Mouse (Mus musculus) intestine, embryonic 15.5 days (tissue): ENCODE measurements around the gene Olfr675. TPM values are rescaled to one million over a fixed set of nuclear protein-coding genes. Genes with fewer than 3 reads are reported as not detected.
"Not testable (repeated sequence)": the region's sequence is repeated elsewhere in the genome, so short reads cannot be mapped to it uniquely, and the experiment has no call there.

Experiments used
- ATAC-seq: fragments of 200-750 bp; cut with Nextera tagmentation; 2 replicates; pipeline ENCODE4 v1.8.0; 2017; ENCODE audit warnings: moderate TSS enrichment, moderate library complexity
- H3K27ac ChIP-seq: fragments of 300-500 bp; sonication (generic); 2 replicates; pipeline ENCODE4 v1.5.1; 2015; ENCODE audit warnings: mild to moderate bottlenecking, inconsistent platforms
- H3K27me3 ChIP-seq: fragments of 300-500 bp; sonication (generic); replicated peaks from 2 replicates; pipeline ENCODE4 v1.6.1; 2015; ENCODE audit warnings: inconsistent platforms
- H3K36me3 ChIP-seq: fragments of 300-500 bp; sonication (generic); 2 replicates; pipeline ENCODE4 v1.6.1; 2015; ENCODE audit warnings: inconsistent platforms
- H3K4me1 ChIP-seq: fragments of 300-500 bp; sonication (generic); replicated peaks from 2 replicates; pipeline ENCODE4 v1.6.1; 2015; ENCODE audit warnings: inconsistent platforms
- H3K4me2 ChIP-seq: fragments of 300-500 bp; sonication (generic); replicated peaks from 2 replicates; pipeline ENCODE4 v1.6.1; 2015; ENCODE audit warnings: mild to moderate bottlenecking, inconsistent platforms
- H3K4me3 ChIP-seq: fragments of 300-500 bp; sonication (generic); replicated peaks from 2 replicates; pipeline ENCODE4 v1.5.1; 2015; ENCODE audit warnings: inconsistent platforms
- H3K9ac ChIP-seq: fragments of 300-500 bp; sonication (generic); 2 replicates; pipeline ENCODE4 v1.6.1; 2015; ENCODE audit warnings: inconsistent platforms
- H3K9me3 ChIP-seq: fragments of 300-500 bp; sonication (generic); 2 replicates; pipeline ENCODE4 v1.6.1; 2016; ENCODE audit warnings: inconsistent platforms
- WGBS: fragments of 180-500 bp; shearing (Covaris S2); methylation state at CpG from one replicate; pipeline ENCODE4 v1.1.7; 2015; 5-methylcytosine and 5-hydroxymethylcytosine counted together
- polyA plus RNA-seq: library from polyadenylated mRNA; unstranded; fragments of >200 nt; fragmentation: Nextera tagmentation; extraction: Ambion mirVana; gene quantifications from 2 replicates; pipeline ENCODE4 v1.2.1, GENCODE M21; 2015

Gene Olfr675
- polyA plus RNA-seq = not detected in 2 replicates

DNA sequence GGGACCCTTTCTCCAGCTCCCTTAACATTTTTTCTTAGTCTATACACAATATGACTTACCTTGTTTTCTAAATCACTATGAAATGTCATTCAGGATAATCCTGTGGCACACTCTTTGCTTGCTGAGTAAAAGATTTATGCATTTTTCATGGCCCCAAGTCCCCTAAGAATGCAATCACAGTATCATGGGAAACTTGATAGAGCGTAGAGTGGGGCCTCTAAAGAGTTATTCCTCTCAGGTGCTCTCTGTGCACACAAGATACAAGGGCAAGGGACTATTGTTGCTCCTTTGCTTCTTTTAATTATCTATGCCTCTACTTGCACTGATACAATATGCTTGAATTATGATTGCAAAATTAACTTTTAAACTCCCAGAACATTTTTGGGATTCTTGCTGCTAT lies at the start of gene Olfr675:
Olfr675 (minus strand) TSS at position 101 of the 400 bp plus-strand sequence.
- WGBS = 80% methylated on average over 1 of the region's 1 CpGs
- H3K4me2 ChIP-seq = no peak within 1 kb of the TSS
- no peaks in the 10 kb centered on the region for H3K27me3 ChIP-seq

DNA sequence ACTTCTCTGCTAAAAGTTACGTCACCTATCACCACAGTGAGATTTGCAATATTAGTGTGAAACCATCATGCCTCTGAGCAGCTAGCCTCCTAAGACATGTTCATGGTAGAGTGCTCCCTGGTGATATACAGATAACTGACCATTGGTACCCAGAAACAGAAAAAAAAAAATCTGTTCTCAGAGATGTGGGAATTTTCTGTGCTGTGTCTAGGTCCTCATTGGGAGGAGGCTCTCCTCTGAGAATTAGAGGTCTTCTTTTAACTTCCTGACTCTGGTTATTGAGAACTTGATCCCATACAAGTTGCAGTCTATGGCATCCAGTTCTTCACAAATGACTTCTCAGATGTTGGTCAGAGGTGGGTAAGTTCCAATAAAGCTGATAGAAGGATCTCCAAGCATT lies 35.9 kb upstream of the Olfr675 start, which contains the start of gene Olfr678:
Olfr678 (plus strand) TSS at position 301 of the 400 bp plus-strand sequence.
- no peak within 1 kb of the TSS for H3K27ac ChIP-seq
- no peaks in the 10 kb centered on the region for H3K27me3 ChIP-seq
- H3K9ac ChIP-seq = no peak within 1 kb of the TSS
- no peak for ATAC-seq
- WGBS = 96% methylated on average over 1 of the region's 1 CpGs
- H3K36me3 ChIP-seq = no peaks in the 10 kb centered on the region
- no peaks in the 10 kb centered on the region for H3K4me1 ChIP-seq
- H3K4me3 ChIP-seq = no peak within 1 kb of the TSS
- no peaks in the 10 kb centered on the region for H3K9me3 ChIP-seq
- H3K4me2 ChIP-seq = no peak within 1 kb of the TSS

More for the DNA sequence above, at the start of gene Olfr675:
- Histone ChIP-seq H3K9me3 (no peaks in the 10 kb centered on the region), H3K27ac (no peak within 1 kb of the TSS), H3K9ac (no peak within 1 kb of the TSS), H3K36me3 (no peaks in the 10 kb centered on the region), H3K4me3 (no peak within 1 kb of the TSS), H3K4me1 (no peaks in the 10 kb centered on the region)
- ATAC-seq = no peak

GRCm38 (mm10) chr7:105058951-105059350 lies 30.7 kb upstream of the Olfr675 start:
- no peak for ATAC-seq
- Histone ChIP-seq H3K4me1 (no peaks in the 10 kb centered on the region), H3K27me3 (no peaks in the 10 kb centered on the region), H3K9ac (no peak overlapping the region), H3K36me3 (no peaks in the 10 kb centered on the region), H3K9me3 (no peaks in the 10 kb centered on the region), H3K4me2 (no peak overlapping the region), H3K27ac (no peak overlapping the region), H3K4me3 (no peak overlapping the region)

DNA sequence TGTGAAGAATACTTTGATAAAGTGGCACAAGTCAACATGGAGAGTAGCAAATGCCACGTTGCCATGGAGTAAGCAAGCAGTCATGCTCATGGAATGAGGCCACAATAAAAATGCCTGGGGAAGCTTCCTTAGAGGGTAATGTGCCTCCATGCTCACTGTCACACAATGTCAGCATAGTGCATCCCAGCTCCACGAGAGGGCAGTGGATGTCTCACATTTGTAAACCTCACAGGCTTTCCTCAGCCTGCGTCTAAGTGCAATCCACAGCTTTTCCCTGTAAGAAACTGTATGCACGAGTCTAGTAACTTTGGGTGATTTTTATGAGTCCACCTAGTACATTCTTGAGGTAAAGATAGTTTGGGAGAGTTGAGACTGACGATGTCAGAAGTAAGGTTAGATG lies 5.6 kb upstream of the Olfr675 start:
- H3K4me1 ChIP-seq, H3K27ac ChIP-seq, H3K9me3 ChIP-seq, H3K4me2 ChIP-seq, ATAC-seq, H3K36me3 ChIP-seq, H3K27me3 ChIP-seq, H3K4me3 ChIP-seq, H3K9ac ChIP-seq: not testable (repeated sequence)
- 45% methylated on average over 5 of the region's 5 CpGs for WGBS

GRCm38 (mm10) chr7:105032398-105032797 lies 4.1 kb upstream of the Olfr675 start, which contains the start of gene Olfr676:
Olfr676 (plus strand) TSS chr7:105032698.
- Histone ChIP-seq H3K4me2 (no peak within 1 kb of the TSS), H3K36me3 (no peaks in the 10 kb centered on the region), H3K27ac (no peak within 1 kb of the TSS), H3K9me3 (no peaks in the 10 kb centered on the region), H3K27me3 (no peaks in the 10 kb centered on the region), H3K9ac (no peak within 1 kb of the TSS), H3K4me3 (no peak within 1 kb of the TSS), H3K4me1 (no peaks in the 10 kb centered on the region)
- ATAC-seq = no peak

DNA sequence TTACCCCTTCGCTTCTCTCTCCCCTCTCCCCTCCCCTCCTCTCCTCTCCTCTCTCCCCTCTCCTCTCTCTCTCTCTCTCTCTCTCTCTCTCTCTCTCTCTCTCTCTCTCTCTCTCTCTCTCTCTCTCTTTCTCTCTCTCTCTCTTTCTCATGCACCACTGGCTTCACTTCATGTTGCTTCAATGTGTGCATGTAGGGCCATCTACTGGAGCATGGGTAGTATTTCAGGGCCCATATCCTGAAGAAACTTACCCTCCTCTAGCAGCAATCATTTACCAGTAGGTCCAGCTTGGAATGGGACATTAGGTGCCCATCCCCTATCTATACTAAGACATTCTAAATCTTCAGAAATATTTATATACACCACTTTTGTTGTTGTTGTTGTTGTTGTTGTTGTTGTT lies 5.7 kb downstream of the Olfr675 start:
- no peak overlapping the region for H3K4me3 ChIP-seq
- no peak overlapping the region for H3K27ac ChIP-seq
- H3K9me3 ChIP-seq = no peaks in the 10 kb centered on the region
- 69% methylated on average over 1 of the region's 1 CpGs for WGBS
- ATAC-seq = no peak
- H3K36me3 ChIP-seq = no peaks in the 10 kb centered on the region
- H3K4me2 ChIP-seq = no peak overlapping the region
- no peaks in the 10 kb centered on the region for H3K4me1 ChIP-seq
- no peak overlapping the region for H3K9ac ChIP-seq
- H3K27me3 ChIP-seq = no peaks in the 10 kb centered on the region

GRCm38 (mm10) chr7:105001929-105002328 lies 26.3 kb downstream of the Olfr675 start, which contains the start of gene Olfr672:
Olfr672 (minus strand) TSS chr7:105002029.
- Histone ChIP-seq H3K9me3 (no peaks in the 10 kb centered on the region), H3K4me1 (no peaks in the 10 kb centered on the region), H3K27me3 (no peaks in the 10 kb centered on the region), H3K4me3 (no peak within 1 kb of the TSS), H3K4me2 (no peak within 1 kb of the TSS), H3K27ac (no peak within 1 kb of the TSS), H3K9ac (no peak within 1 kb of the TSS), H3K36me3 (no peaks in the 10 kb centered on the region)
- ATAC-seq = no peak

DNA sequence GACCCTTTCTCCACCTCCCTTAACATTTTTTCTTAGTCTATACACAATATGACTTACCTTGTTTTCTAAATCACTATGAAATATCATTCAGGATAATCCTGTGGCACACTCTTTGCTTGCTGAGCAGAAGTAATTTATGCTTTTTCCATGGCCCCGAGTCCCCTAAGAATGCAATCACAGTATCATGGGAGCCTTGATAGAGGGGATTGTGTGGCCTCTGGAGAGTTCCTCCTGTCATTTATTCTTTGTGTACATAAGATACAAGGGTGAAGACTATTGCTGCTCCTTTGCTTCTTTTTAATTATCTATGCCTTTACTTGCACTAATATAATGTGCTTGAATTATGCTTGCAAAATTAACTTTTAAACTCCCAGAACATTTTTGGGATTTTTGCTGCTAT lies 49.2 kb downstream of the Olfr675 start, which contains the start of gene Olfr671:
Olfr671 (minus strand) TSS at position 101 of the 400 bp plus-strand sequence.
- H3K9ac ChIP-seq = no peak within 1 kb of the TSS
- whole genome bisulfite sequencing = 63% methylated on average over 1 of the region's 1 CpGs
- H3K4me3 ChIP-seq = no peak within 1 kb of the TSS
- no peak for ATAC-seq
- no peaks in the 10 kb centered on the region for H3K4me1 ChIP-seq
- H3K27me3 ChIP-seq = no peaks in the 10 kb centered on the region
- no peaks in the 10 kb centered on the region for H3K9me3 ChIP-seq
- no peak within 1 kb of the TSS for H3K27ac ChIP-seq
- no peaks in the 10 kb centered on the region for H3K36me3 ChIP-seq
- H3K4me2 ChIP-seq = no peak within 1 kb of the TSS

DNA sequence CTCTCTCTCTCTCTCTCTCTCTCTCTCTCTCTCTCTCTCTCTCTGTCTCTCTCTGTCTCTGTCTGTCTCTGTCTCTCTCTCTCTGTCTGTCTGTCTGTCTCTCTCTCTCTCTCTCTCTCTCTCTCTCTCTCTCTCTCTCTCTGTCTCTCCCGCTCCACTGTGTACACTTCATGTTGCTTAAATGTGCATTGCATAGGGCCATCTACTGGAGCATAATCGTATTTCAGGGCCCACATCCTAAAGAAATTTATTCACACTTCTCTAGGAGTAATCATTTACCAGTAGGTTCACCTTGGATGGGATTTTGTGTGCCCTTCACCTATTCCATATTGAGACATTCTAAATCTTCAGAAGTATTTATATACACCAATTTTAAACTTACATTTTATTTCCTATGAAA lies 55.8 kb downstream of the Olfr675 start:
- H3K9me3 ChIP-seq, H3K27ac ChIP-seq, H3K9ac ChIP-seq, H3K4me1 ChIP-seq, H3K36me3 ChIP-seq, H3K4me3 ChIP-seq, ATAC-seq, H3K4me2 ChIP-seq, H3K27me3 ChIP-seq: not testable (repeated sequence)
- 72% methylated on average over 2 of the region's 2 CpGs for WGBS

Other genes with a start within 250 kb of the Olfr675 start
- not detected in 2 replicates for gene Usp17lb, start 185.9 kb downstream of the Olfr675 start, polyA plus RNA-seq
- not detected in 2 replicates for gene Usp17la, start 171.5 kb downstream of the Olfr675 start, polyA plus RNA-seq
- gene Olfr665, start 150.4 kb downstream of the Olfr675 start, polyA plus RNA-seq = not detected in 2 replicates
- gene Olfr666, start 132.5 kb downstream of the Olfr675 start, polyA plus RNA-seq = not detected in 2 replicates
- gene Olfr667, start 107.0 kb downstream of the Olfr675 start, polyA plus RNA-seq = not detected in 2 replicates
- not detected in 2 replicates for gene Olfr668, start 100.4 kb downstream of the Olfr675 start, polyA plus RNA-seq
- not detected in 2 replicates for gene Olfr669, start 94.2 kb downstream of the Olfr675 start, polyA plus RNA-seq
- gene Olfr670, start 65.8 kb downstream of the Olfr675 start, polyA plus RNA-seq = not detected in 2 replicates
- not detected in 2 replicates for gene Olfr671, start 49.3 kb downstream of the Olfr675 start, polyA plus RNA-seq
- gene Olfr672, start 26.4 kb downstream of the Olfr675 start, polyA plus RNA-seq = not detected in 2 replicates
- not detected in 2 replicates for gene Olfr676, start 4.2 kb upstream of the Olfr675 start, polyA plus RNA-seq
- not detected in 2 replicates for gene Olfr677, start 22.9 kb upstream of the Olfr675 start, polyA plus RNA-seq
- not detected in 2 replicates for gene Olfr678, start 36.0 kb upstream of the Olfr675 start, polyA plus RNA-seq
- gene Olfr679, start 52.7 kb upstream of the Olfr675 start, polyA plus RNA-seq = not detected in 2 replicates
- not detected in 2 replicates for gene Olfr680-ps1, start 64.4 kb upstream of the Olfr675 start, polyA plus RNA-seq
- gene Olfr681, start 88.4 kb upstream of the Olfr675 start, polyA plus RNA-seq = not detected in 2 replicates
- not detected in 2 replicates for gene Olfr683, start 118.6 kb upstream of the Olfr675 start, polyA plus RNA-seq
- gene Olfr684, start 135.2 kb upstream of the Olfr675 start, polyA plus RNA-seq = not detected in 2 replicates
- gene Olfr685, start 157.6 kb upstream of the Olfr675 start, polyA plus RNA-seq = not detected in 2 replicates
- not detected in 2 replicates for gene Olfr686, start 179.0 kb upstream of the Olfr675 start, polyA plus RNA-seq